Mouse (Mus musculus) adrenal gland, adult 8-10 months (tissue): ENCODE measurements at regions not wholly inside any gene's neighbourhood (a gene's known extent, or its start where the extent isn't known, plus 50 kb on each side); places are given as distances from the start of the nearest gene placed in this dataset.

ENCODE experiments used
- DNase-seq: peaks from one replicate; pipeline ENCODE4 v3.0.0; 2022

- DNase-seq: no peak
Measured at GRCm38 (mm10) chr12:15392641-15393040, 424.1 kb downstream of the Trib2 start.

GRCm38 (mm10) chr12:15388574-15388973 lies 428.1 kb downstream of the Trib2 start:
- DNase-seq: no peak

- no peak for DNase-seq
Measured at GRCm38 (mm10) chr12:15357808-15358207, 458.9 kb downstream of the Trib2 start.

GRCm38 (mm10) chr12:15320697-15321449 lies 495.8 kb downstream of the Trib2 start:
- DNase-seq: no peak

GRCm38 (mm10) chr12:15319647-15320046 lies 497.1 kb downstream of the Trib2 start:
- no peak for DNase-seq

- DNase-seq: no peak
Measured at GRCm38 (mm10) chr12:15294898-15295297, 521.8 kb downstream of the Trib2 start.

GRCm38 (mm10) chr12:15262165-15262564 lies 554.6 kb downstream of the Trib2 start:
- no peak for DNase-seq

- no peak for DNase-seq
Measured at GRCm38 (mm10) chr12:15261604-15262003, 555.1 kb downstream of the Trib2 start.

GRCm38 (mm10) chr12:15260907-15261415 lies 555.8 kb downstream of the Trib2 start:
- no peak for DNase-seq

GRCm38 (mm10) chr12:15244966-15245365 lies 571.8 kb downstream of the Trib2 start:
- DNase-seq: no peak

- DNase-seq: no peak
Measured at GRCm38 (mm10) chr12:15222497-15223170, 594.1 kb downstream of the Trib2 start.

- DNase-seq: no peak
Measured at GRCm38 (mm10) chr12:15218504-15218903, 598.2 kb downstream of the Trib2 start.

- no peak for DNase-seq
Measured at GRCm38 (mm10) chr12:15216180-15216579, 600.5 kb downstream of the Trib2 start.

- DNase-seq: no peak
Measured at GRCm38 (mm10) chr12:15174411-15175041, 642.2 kb downstream of the Trib2 start.

- no peak for DNase-seq
Measured at GRCm38 (mm10) chr12:15162605-15163004, 654.1 kb downstream of the Trib2 start.

- no peak for DNase-seq
Measured at GRCm38 (mm10) chr12:15161864-15162263, 654.9 kb downstream of the Trib2 start.

- DNase-seq: no peak
Measured at GRCm38 (mm10) chr12:15160478-15160998, 656.2 kb downstream of the Trib2 start.

GRCm38 (mm10) chr12:15146398-15146797 lies 670.3 kb downstream of the Trib2 start:
- no peak for DNase-seq

GRCm38 (mm10) chr12:15137039-15137438 lies 679.7 kb downstream of the Trib2 start:
- no peak for DNase-seq

GRCm38 (mm10) chr12:15124179-15124578 lies 692.5 kb downstream of the Trib2 start:
- DNase-seq: no peak

GRCm38 (mm10) chr12:15122586-15123212 lies 694.0 kb downstream of the Trib2 start:
- no peak for DNase-seq

GRCm38 (mm10) chr12:15115556-15115955 lies 701.2 kb downstream of the Trib2 start:
- DNase-seq: no peak

- no peak for DNase-seq
Measured at GRCm38 (mm10) chr12:15114793-15115192, 701.9 kb downstream of the Trib2 start.
